Mouse (Mus musculus) kidney, postnatal 0 days (tissue): ENCODE measurements around the gene Unc119b. TPM values are rescaled to one million over a fixed set of nuclear protein-coding genes. Genes with fewer than 3 reads are reported as not detected.
A peak's percentile ranks its signal among the peaks of the same experiment; 100 is the strongest.

Experiments
- ATAC-seq: fragments of 200-750 bp; cut with Nextera tagmentation; replicated peaks from 2 replicates; pipeline ENCODE4 v1.8.0; 2017; ENCODE audit warnings: low read depth, moderate number of reproducible peaks, moderate TSS enrichment, moderate library complexity; ENCODE audit not compliant: low FRiP score
- DNase-seq: peaks from one replicate; pipeline ENCODE4 v3.0.0-alpha.2; 2016; ENCODE audit warnings: low spot score
- H3K27ac ChIP-seq: fragments of 300-500 bp; sonication (generic); 2 replicates; pipeline ENCODE4 v1.5.1; 2014; ENCODE audit warnings: mild to moderate bottlenecking
- H3K27me3 ChIP-seq: fragments of 300-500 bp; sonication (generic); 2 replicates; pipeline ENCODE4 v1.6.1; 2014; ENCODE audit warnings: low read length, mixed read lengths; ENCODE audit not compliant: insufficient read depth
- H3K36me3 ChIP-seq: fragments of 300-500 bp; sonication (generic); 2 replicates; pipeline ENCODE4 v1.6.1; 2014; ENCODE audit warnings: low read length, mixed read lengths; ENCODE audit not compliant: insufficient read depth
- H3K4me1 ChIP-seq: fragments of 300-500 bp; sonication (generic); replicated peaks from 2 replicates; pipeline ENCODE4 v1.6.1; 2014; ENCODE audit warnings: antibody characterized with exemption, low read length, mixed read lengths; ENCODE audit not compliant: insufficient read depth
- H3K4me2 ChIP-seq: fragments of 300-500 bp; sonication (generic); 2 replicates; pipeline ENCODE4 v1.6.1; 2014; ENCODE audit warnings: mild to moderate bottlenecking, low read length, moderate library complexity, mixed read lengths
- H3K4me3 ChIP-seq: fragments of 300-500 bp; sonication (generic); replicated peaks from 2 replicates; pipeline ENCODE4 v1.5.1; 2014; ENCODE audit warnings: low read depth, low read length
- H3K9ac ChIP-seq: fragments of 300-500 bp; sonication (generic); 2 replicates; pipeline ENCODE4 v1.6.1; 2014; ENCODE audit warnings: low read depth, low read length
- H3K9me3 ChIP-seq: fragments of 300-500 bp; sonication (generic); replicated peaks from 2 replicates; pipeline ENCODE4 v1.6.1; 2016; ENCODE audit warnings: low read length, inconsistent platforms, mixed read lengths
- CTCF ChIP-seq: IDR thresholded peaks from 2 replicates; pipeline ENCODE4 v1.5.1; 2016; ENCODE audit warnings: antibody characterized with exemption, low read depth, mild to moderate bottlenecking, moderate library complexity
- WGBS: fragments of 180-500 bp; shearing (Covaris S2); extraction: QIAGEN DNeasy Blood & Tissue Kit; methylation state at CpG from one replicate; pipeline ENCODE4 v1.1.7; 2014; 5-methylcytosine and 5-hydroxymethylcytosine counted together
- polyA plus RNA-seq: library from polyadenylated mRNA; unstranded; fragments of >200 nt; fragmentation: Nextera tagmentation; extraction: Ambion mirVana; gene quantifications from 2 replicates; pipeline ENCODE4 v1.2.1, GENCODE M21; 2015

Unc119b gene
- polyA plus RNA-seq, 1 experiment from 2014 or later, result 40.8 TPM

DNA sequence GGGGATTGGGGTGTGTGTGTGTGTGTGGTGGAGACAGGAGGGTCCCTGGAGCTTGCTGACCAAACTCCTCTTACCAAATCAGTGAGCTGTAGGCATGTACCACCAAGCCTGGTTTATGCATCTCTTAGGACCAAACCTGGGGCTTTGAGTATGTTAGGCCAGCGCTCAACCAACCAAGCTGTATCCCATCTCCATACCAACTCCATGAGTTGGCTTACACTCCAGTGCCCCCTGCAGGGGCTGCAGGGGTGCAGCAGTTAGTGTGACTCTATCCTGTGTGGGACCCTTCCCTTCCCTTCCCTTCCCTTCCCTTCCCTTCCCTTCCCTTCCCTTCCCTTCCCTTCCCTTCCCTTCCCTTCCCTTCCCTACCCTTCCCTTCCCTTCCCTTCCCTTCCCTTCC, 39.8 kb upstream of the Unc119b start:
- DNase-seq (no peak), ATAC-seq (no peak)
- Histone ChIP-seq H3K4me3 (no peak overlapping the region), H3K9me3 (no peaks in the 10 kb centered on the region), H3K27ac (no peak overlapping the region), H3K9ac (no peak overlapping the region), H3K27me3 (no peaks in the 10 kb centered on the region), H3K4me1 (no peaks in the 10 kb centered on the region), H3K4me2 (no peak overlapping the region), H3K36me3 (no peaks in the 10 kb centered on the region)
- peak; percentile 49; the same call in 1 of the 2 replicates for TF ChIP-seq CTCF
- WGBS, result 86% methylated on average over 1 of the region's 1 CpGs

DNA sequence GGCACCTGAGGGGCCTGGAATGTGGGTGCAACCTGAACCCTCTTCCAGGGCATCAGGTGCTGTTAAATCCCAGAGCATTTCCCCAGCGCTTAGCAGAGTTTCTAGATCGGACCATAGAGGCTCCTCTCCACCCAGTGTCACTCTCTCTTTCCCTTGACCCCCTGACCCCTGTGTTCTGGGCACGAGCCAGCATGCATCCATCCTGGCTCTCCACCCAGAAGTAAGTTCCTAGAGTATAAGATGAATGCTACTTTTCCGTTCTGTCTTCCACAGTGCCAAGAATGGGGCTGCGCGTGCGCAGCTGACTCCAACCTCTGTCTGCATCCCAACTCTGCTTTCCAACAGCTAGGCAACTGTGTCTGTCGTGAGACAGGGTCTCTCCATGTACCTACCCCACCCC, 35.4 kb upstream of the Unc119b start:
- Histone ChIP-seq H3K36me3 (no peaks in the 10 kb centered on the region), H3K27me3 (no peaks in the 10 kb centered on the region), H3K9ac (no peak overlapping the region), H3K4me3 (no peak overlapping the region), H3K4me1 (peaks cover 24% of the 10 kb centered on the region), H3K9me3 (no peaks in the 10 kb centered on the region), H3K27ac (no peak overlapping the region), H3K4me2 (no peak overlapping the region)
- TF ChIP-seq CTCF, result no peak
- ATAC-seq (no peak), DNase-seq (no peak)
- 74% methylated on average over 8 of the region's 8 CpGs for WGBS

DNA sequence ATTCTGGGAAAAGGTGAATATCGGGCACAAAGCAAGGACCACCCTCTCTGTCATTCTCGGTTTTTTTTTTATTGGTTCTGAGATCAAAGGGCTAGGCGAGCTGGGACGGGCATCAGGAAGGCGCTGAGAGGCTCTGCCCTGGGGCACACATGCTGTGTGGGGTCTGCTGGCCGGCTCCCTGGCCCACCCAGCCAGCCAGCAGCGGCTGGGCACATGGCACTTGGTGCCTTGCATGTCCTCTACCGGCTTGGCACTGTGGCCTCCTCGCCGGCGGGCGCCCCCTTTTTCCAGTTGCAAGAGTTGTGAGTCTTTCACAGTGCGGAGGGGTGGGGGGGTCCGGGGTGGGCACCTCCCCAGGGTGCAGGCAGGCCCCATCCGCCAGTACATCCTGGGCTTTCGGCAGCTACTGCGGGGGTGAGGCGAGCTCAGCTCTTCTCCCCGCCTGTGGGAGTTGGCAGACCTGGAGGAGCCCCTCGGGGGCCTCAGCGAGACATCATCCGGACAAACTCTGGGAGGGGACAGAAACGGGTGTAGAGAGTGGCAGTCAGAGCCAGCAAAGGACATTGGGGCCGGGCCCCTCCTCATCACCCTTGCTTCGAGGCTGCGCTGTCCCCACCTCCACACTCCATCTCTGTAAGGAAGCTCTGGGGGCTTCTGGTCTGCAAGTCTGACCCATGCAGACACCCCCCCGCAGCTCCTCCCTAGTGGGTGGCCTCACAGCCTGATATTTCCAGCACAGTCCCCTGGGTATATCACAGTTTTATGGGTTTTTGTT, 34.1 kb upstream of the Unc119b start:
- Histone ChIP-seq H3K4me3 (no peak overlapping the region), H3K4me2 (peak overlapping the region; percentile 31), H3K9me3 (no peaks in the 10 kb centered on the region), H3K9ac (peak overlapping the region; percentile 47; the same call in 1 of the 2 replicates), H3K27me3 (no peaks in the 10 kb centered on the region), H3K27ac (peak overlapping the region; percentile 36; the same call in 1 of the 2 replicates), H3K36me3 (no peaks in the 10 kb centered on the region), H3K4me1 (peaks cover 24% of the 10 kb centered on the region)
- TF ChIP-seq CTCF, result no peak
- DNase-seq, result no peak
- peak; percentile 18 for ATAC-seq
- WGBS, result 22% methylated on average over 27 of the region's 27 CpGs

DNA sequence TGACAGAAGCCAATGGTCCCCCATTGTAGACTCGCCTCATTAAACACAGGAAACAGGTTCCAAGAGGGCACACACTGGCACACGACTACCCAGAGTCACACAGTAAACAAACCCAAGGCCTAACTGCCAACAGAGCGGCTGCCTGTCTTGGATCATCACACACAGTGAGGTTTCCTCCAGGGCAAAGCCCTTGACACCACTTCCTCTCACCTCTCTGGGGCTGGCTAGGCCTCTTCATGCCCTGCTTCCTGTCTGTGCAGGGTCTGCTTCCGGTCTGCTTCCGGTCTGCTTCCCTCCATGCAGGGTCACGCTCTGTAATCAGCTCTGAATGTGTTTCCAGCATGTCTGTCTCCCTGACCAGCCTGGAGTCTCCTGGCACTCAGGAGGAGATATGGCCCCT, 32.6 kb upstream of the Unc119b start:
- peaks cover 24% of the 10 kb centered on the region for H3K4me1 ChIP-seq
- 33% methylated on average over 6 of the region's 6 CpGs for WGBS
- peak overlapping the region; percentile 81 for H3K27ac ChIP-seq

DNA sequence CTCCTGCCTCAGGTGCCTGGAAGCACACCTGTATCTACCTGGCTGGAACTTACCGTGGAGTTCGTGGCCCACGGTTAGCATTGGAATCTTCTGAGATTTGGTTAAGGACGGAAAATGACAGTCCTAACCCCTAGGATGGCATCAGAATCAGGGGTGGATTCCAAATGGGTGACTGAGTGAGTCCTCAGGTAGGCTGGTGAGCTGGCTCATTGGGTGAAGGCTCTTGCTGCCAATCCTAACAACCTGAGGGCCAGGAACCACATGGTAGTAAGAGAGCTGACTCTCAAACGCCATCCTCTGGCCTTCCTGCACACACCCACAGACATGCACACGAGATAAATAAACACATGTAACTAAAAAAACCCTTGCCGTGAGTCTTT, 32.0 kb upstream of the Unc119b start:
- H3K4me1 ChIP-seq, result peaks cover 24% of the 10 kb centered on the region
- no peak for DNase-seq
- H3K9ac ChIP-seq, result peak overlapping the region; percentile 1; the same call in 1 of the 2 replicates
- H3K4me3 ChIP-seq, result no peak overlapping the region
- 62% methylated on average over 7 of the region's 7 CpGs for WGBS
- TF ChIP-seq CTCF, result no peak
- H3K27ac ChIP-seq, result peak overlapping the region; percentile 81
- ATAC-seq, result no peak
- no peaks in the 10 kb centered on the region for H3K36me3 ChIP-seq
- H3K9me3 ChIP-seq, result no peaks in the 10 kb centered on the region
- H3K4me2 ChIP-seq, result no peak overlapping the region
- no peaks in the 10 kb centered on the region for H3K27me3 ChIP-seq

More for the DNA sequence above, 32.6 kb upstream of the Unc119b start:
- peak; percentile 29; the same call in 1 of the 2 replicates for ATAC-seq
- no peak for DNase-seq
- Histone ChIP-seq H3K4me2 (no peak overlapping the region), H3K4me3 (no peak overlapping the region), H3K9ac (no peak overlapping the region), H3K36me3 (no peaks in the 10 kb centered on the region), H3K9me3 (no peaks in the 10 kb centered on the region), H3K27me3 (no peaks in the 10 kb centered on the region)
- no peak for TF ChIP-seq CTCF

DNA sequence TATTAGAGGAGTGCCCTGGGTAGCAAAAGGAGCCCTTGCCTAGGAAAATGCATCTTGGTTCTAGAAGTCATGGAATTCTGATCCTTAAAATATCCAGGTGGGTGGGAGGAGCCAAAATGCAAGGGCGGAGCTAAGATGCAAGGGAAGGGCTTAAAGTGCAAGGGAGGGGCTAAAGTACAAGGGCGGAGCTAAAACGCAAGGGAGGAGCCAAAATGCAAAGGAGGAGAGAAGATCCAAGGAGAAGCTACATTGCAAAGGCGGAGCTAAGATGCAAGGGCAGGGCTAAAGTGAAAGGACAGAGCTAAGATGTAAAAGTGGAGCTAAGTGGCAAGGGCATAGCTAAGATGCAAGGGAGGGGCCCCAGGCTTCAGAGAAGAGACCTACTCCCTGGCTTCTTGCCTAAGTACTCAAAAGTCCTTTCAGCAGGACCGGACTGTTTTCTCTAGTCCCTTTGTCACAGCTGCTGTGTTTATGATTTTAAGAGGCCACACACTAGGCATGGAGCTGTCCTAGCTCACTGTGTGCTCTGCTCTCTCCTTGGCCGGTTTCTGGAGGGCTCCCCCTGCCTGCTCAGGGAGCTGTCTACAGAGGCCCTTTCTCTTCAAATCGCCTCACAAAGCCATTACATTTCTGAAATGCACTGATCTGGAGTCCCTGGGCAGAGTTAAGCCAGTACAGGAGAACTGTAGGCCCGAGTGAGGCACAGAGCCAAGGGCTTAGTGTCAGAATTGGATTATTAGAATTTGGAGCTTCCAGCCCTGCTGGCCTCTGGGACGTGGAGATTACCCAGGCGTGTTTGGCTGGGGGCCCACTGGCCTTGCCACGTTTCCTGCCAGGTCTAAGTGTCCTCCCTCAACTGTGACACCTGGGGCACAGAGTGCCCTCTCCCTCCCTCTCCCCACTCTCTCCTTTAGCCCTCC, 31.4 kb upstream of the Unc119b start:
- 0 out of 2 replicates have a peak, but pooled peaks have one; percentile 34 for ATAC-seq
- H3K4me2 ChIP-seq, result no peak overlapping the region
- H3K4me1 ChIP-seq, result peaks cover 28% of the 10 kb centered on the region
- no peak overlapping the region for H3K4me3 ChIP-seq
- H3K9ac ChIP-seq, result peak overlapping the region; percentile 1; the same call in 1 of the 2 replicates
- no peaks in the 10 kb centered on the region for H3K36me3 ChIP-seq
- peak; percentile 68 for DNase-seq
- 52% methylated on average over 11 of the region's 11 CpGs for WGBS
- H3K27ac ChIP-seq, result peak overlapping the region; percentile 81
- peak; percentile 51 for TF ChIP-seq CTCF
- H3K9me3 ChIP-seq, result no peaks in the 10 kb centered on the region
- no peaks in the 10 kb centered on the region for H3K27me3 ChIP-seq
